Mouse (Mus musculus) cerebellum, adult 9-10 months (tissue): ENCODE measurements at regions not wholly inside any gene's neighbourhood (a gene's known extent, or its start where the extent isn't known, plus 50 kb on each side); places are given as distances from the start of the nearest gene placed in this dataset.
"Not testable (repeated sequence)": the region's sequence is repeated elsewhere in the genome, so short reads cannot be mapped to it uniquely, and the experiment has no call there.

Experiments used
- DNase-seq: peaks from one replicate; pipeline ENCODE4 v3.0.0; 2022

DNA sequence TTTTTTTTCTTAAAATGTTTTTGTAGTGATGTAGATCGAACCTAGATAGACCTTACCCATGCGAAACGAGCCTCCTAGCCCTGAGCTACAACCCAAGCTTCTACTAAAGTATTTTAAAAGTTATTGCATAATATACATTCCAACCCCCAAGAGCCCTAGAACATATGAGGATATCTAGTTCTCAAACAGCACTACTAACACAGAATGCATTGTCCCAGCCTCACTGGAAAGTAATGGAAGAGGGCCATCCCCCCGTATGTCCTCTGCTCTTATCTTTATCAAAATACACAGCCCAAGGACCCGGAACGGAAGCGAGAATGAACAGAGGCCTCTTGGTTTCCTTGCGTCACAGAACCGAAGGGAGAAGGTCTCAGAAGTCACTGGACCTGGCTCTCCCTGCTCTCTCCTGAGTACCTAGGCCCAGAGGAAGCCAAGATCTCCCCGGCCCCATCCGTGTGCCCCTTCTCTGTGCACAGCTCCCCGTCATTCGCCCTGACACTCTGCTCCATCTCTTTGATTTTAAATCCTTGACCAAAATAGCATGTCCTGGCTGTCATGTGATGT is 165.0 kb upstream of the Pkdcc start:
- no peak for DNase-seq

GRCm38 (mm10) chr17:83050591-83051197 is 164.4 kb upstream of the Pkdcc start:
- no peak for DNase-seq

- no peak for DNase-seq
Measured at GRCm38 (mm10) chr17:83052613-83053140, 162.4 kb upstream of the Pkdcc start.

DNA sequence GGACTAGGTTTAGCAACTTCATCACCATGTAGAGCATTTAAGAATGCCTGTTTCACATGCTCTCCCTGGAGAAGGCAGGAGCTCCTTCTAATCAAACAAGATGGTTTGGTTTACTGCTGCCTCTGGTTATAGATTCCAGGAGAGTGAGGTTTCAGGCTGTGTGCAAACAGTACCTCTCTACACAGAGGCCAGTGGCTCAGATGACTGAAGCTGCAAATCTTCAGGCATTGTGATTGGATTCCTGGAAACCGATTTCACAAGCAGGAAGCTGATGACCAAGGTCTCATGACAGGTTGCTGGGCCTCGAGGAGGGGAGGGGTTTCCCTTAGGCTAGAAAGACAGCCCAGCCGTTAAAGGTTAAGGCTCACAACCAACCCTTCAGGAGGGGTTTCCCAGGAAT is 157.3 kb upstream of the Pkdcc start:
- DNase-seq, result no peak

GRCm38 (mm10) chr17:83061843-83062242 is 153.2 kb upstream of the Pkdcc start:
- no peak for DNase-seq

GRCm38 (mm10) chr17:83063848-83064247 is 151.2 kb upstream of the Pkdcc start:
- DNase-seq, result no peak

- DNase-seq, result not testable (repeated sequence)
Measured at GRCm38 (mm10) chr17:83064376-83064775, 150.7 kb upstream of the Pkdcc start.

DNA sequence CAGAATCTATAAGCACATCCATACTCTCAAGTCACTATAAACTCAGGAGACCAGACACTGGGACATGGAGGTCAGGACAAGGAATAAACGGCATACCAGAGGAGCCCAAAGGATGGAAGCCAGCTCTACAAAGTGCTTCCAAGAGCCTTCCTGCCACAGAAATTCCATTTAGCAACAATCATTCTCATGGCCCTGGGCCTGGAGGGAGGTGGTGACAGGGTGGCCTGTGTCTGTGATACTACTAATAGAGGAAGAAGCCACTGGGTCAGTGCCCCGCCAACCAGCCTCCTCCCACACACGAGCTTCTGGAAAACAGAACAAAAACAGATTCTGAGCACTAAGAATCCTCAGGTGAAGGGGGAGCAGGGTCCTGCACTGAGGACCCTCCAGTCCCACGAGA is 145.8 kb upstream of the Pkdcc start:
- DNase-seq, result no peak

- DNase-seq, result no peak
Measured at GRCm38 (mm10) chr17:83071746-83072145, 143.3 kb upstream of the Pkdcc start.

GRCm38 (mm10) chr17:83072175-83072574 is 142.9 kb upstream of the Pkdcc start:
- DNase-seq, result no peak

DNA sequence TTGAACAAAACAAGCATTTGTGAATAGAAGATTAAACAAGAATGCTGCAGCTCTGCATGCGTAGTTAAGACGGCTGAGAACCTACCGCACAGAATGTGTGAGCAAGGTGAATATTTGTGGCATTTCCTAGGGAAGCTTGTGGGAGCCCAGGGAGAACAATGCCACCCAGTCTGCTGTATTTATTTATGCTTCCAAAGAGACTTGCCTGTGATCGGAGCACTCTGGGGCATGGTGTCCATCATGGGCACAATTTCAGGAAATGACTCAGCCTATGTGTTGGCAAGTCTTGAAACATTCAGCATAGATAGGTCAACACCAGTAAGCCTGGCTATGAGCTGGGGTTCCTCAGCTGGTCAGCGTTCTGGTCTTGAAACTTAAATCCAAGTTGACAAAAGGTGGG is 140.2 kb upstream of the Pkdcc start:
- DNase-seq, result no peak

DNA sequence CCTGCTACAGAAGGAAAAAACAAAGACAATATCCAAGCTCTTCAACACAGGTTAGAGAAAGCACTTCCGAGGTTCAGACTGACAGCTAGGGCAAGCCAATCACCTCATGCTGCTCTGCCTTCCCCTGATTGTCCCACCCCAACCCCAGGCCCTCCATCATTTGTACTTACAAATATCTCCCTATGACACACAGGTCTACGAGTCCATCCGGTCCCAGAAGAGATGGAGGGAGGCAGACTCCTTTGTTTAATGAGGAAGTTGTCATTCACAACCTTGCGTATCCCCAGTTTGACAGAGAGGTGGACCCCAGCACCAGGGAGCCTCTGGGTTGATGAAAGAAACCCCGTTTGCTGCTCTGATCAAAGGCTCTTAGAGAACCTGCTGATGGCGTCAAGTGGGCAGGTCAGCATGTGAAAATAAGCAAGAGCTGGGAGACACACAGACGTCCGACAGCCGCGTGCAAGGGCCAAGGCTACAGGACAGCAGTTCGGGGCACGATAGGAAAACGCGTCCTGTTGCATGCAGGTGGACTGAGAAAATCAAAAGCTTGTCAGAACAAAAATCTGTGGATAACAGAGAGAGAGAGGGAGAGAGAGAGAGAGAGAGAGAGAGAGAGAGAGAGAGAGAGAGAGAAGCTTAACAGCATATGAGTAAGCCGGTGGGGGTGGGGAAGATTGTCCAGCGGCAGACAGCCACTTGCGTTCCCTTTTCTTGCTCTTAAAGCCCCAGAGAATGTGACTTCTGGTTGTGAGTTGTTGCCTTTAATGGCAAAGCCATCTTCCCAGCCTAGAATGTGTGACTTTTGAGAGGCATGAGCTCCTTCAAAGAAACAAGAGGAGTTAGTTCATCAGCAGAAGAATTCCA is 137.1 kb upstream of the Pkdcc start:
- no peak for DNase-seq

GRCm38 (mm10) chr17:83078601-83079360 is 136.3 kb upstream of the Pkdcc start:
- no peak for DNase-seq

DNA sequence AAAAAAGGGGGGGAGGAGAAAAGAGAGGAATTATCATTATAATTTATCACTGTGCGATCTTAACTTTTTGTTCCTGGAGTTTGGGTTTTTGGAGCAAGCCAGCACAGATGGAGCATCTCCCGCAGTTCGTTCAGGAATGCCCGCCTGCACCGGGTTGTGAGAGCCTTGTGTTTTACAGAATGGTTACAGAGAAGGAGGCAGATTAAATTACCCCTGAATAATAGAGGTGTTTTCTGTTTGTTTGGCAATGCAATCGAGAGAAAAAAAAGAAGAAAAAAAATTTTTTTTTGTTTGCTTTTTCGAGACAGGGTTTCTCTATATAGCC is 135.8 kb upstream of the Pkdcc start:
- no peak for DNase-seq

- DNase-seq, result no peak
Measured at GRCm38 (mm10) chr17:83081729-83082128, 133.4 kb upstream of the Pkdcc start.

GRCm38 (mm10) chr17:83083521-83083920 is 131.6 kb upstream of the Pkdcc start:
- no peak for DNase-seq

DNA sequence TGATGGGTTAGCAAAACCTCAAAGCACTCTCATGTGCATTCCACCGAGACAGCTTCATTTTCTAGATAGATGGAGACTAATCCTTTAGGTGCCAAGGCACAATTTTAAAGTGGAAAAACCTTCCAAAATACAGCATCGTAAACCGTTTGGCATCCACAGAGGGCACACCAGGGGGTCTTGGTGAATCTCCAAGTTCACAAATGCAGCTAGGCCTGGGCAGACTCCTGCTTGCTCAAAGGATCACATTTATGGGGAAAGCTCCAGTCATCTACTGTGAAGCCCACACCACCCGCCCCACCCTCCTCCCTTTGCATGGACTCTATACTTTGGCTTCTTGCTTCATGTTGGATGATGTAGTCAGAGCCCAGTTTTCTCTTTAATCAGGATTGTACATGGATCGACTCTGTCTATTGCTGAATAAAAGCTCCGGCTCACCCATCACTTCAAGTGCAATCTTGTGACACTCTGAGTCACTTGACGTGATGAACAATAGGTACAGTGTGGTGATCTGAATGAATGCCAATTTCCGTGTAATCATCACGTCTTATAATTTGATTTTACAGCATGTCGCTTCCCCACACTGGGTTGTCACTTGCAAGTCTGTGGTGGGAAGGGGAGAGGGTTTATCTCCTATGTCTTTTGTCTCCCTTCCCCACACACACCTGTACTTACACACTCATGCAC is 129.2 kb upstream of the Pkdcc start:
- DNase-seq, result no peak

DNA sequence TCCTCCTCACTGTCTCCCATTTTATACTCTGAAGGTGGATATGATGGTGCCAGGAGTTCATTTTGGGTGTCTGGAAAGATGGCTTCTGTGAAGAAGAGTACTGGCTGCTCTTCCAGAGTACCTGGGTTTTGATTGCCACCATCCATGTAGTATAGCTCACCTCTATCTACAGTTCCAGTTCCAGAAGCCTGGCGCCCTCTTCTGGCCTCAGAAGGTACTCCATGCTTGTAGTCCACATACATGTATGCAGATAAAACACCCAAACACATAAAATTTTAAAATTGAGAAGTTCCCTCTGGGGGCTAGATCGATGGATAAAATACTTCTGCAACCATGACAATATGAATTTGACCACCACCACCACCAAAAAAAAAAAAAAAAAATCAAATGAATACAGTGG is 128.4 kb upstream of the Pkdcc start:
- no peak for DNase-seq

GRCm38 (mm10) chr17:83088471-83088870 is 126.6 kb upstream of the Pkdcc start:
- no peak for DNase-seq

- DNase-seq, result no peak
Measured at GRCm38 (mm10) chr17:83089856-83090692, 125.0 kb upstream of the Pkdcc start.

- DNase-seq, result no peak
Measured at GRCm38 (mm10) chr17:83093862-83094261, 121.2 kb upstream of the Pkdcc start.

- no peak for DNase-seq
Measured at GRCm38 (mm10) chr17:83096451-83096850, 118.6 kb upstream of the Pkdcc start.
